Mouse (Mus musculus) heart, embryonic 11.5 days (tissue): Measurements from ENCODE around the gene Ppp1r12a. TPM values are rescaled to one million over a fixed set of nuclear protein-coding genes. Genes with fewer than 3 reads are reported as not detected.
"Not testable (repeated sequence)": the region's sequence is repeated elsewhere in the genome, so short reads cannot be mapped to it uniquely, and the experiment has no call there.

ENCODE experiments used
- ATAC-seq: fragments of 200-750 bp; cut with Nextera tagmentation; replicated peaks from 2 replicates; pipeline ENCODE4 v1.8.0; 2017; ENCODE audit warnings: moderate library complexity; ENCODE audit not compliant: insufficient number of reproducible peaks, low FRiP score, low TSS enrichment
- H3K27ac ChIP-seq: fragments of 300-500 bp; sonication (generic); 2 replicates; pipeline ENCODE4 v1.5.1; 2014; ENCODE audit warnings: mild to moderate bottlenecking, low read depth, low read length
- H3K27me3 ChIP-seq: fragments of 300-500 bp; sonication (generic); 2 replicates; pipeline ENCODE4 v1.6.1; 2014; ENCODE audit warnings: mild to moderate bottlenecking, low read length, mixed read lengths; ENCODE audit not compliant: control insufficient read depth, insufficient read depth
- H3K36me3 ChIP-seq: fragments of 300-500 bp; sonication (generic); 2 replicates; pipeline ENCODE4 v1.6.1; 2014; ENCODE audit warnings: mild to moderate bottlenecking, low read length, moderate library complexity, mixed read lengths; ENCODE audit not compliant: control insufficient read depth, insufficient read depth
- H3K4me1 ChIP-seq: fragments of 300-500 bp; sonication (generic); 2 replicates; pipeline ENCODE4 v1.6.1; 2014; ENCODE audit warnings: low read length; ENCODE audit not compliant: control insufficient read depth, insufficient read depth
- H3K4me2 ChIP-seq: fragments of 300-500 bp; sonication (generic); 2 replicates; pipeline ENCODE4 v1.6.1; 2014; ENCODE audit warnings: mild to moderate bottlenecking, moderate library complexity
- H3K4me3 ChIP-seq: fragments of 300-500 bp; sonication (generic); 2 replicates; pipeline ENCODE4 v1.5.1; 2014; ENCODE audit warnings: low read depth, low read length
- H3K9ac ChIP-seq: fragments of 300-500 bp; sonication (generic); 2 replicates; pipeline ENCODE4 v1.6.1; 2014; ENCODE audit warnings: mild to moderate bottlenecking, low read depth, low read length, moderate library complexity
- H3K9me3 ChIP-seq: fragments of 300-500 bp; sonication (generic); replicated peaks from 2 replicates; pipeline ENCODE4 v1.6.1; 2016; ENCODE audit warnings: low read length; ENCODE audit not compliant: control insufficient read depth
- WGBS: fragments of 180-500 bp; shearing (Covaris S2); extraction: QIAGEN DNeasy Blood & Tissue Kit; methylation state at CpG from one replicate; pipeline ENCODE4 v1.1.7; 2014; ENCODE audit not compliant: insufficient replicate concordance; 5-methylcytosine and 5-hydroxymethylcytosine counted together
- polyA plus RNA-seq: library from polyadenylated mRNA; unstranded; fragments of >200 nt; fragmentation: Nextera tagmentation; extraction: Ambion mirVana; gene quantifications from 2 replicates; pipeline ENCODE4 v1.2.1, GENCODE M21; 2014

Gene Ppp1r12a
- polyA plus RNA-seq, 1 experiment from 2014 or later, result 120 TPM

- H3K27ac ChIP-seq, result no peak overlapping the region
- H3K4me1 ChIP-seq, result peaks cover 5% of the 10 kb centered on the region
- H3K9ac ChIP-seq, result no peak overlapping the region
- peaks cover 13% of the 10 kb centered on the region for H3K36me3 ChIP-seq
- WGBS, result 64% methylated on average over 2 of the region's 2 CpGs
- ATAC-seq, result no peak
- no peaks in the 10 kb centered on the region for H3K9me3 ChIP-seq
- no peak overlapping the region for H3K4me3 ChIP-seq
- H3K4me2 ChIP-seq, result no peak overlapping the region
- no peaks in the 10 kb centered on the region for H3K27me3 ChIP-seq
These were observed 89.2 kb downstream of the Ppp1r12a start for GRCm38 (mm10) chr10:108251181-108251580.

DNA sequence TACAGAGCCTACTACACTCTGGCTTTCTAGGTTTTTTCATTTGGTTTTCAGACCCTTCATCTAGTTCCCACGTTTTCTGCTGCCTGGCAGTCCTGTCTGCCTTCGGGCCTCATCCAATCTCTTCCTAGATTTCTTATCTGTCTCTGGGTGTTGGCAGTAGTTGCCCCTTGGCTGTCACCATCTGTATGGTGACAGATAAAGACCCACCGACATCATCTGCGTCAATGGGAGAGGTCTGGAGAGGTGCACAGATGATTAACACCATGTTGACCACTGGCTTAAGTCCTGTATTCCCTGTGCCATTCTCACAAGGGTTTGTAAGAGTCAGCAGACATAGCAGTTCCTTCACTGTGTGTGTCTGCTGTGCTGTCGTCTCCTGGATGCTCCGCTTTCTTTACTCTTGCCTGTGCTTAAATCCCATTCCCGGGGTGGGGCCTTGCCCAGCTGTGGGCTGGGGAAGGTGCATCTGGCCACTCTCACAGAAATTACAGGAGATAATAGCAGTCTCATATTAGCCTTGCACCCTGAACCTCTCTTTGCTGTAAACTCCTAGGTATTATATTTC is 93.9 kb downstream of the Ppp1r12a start:
- Histone ChIP-seq H3K4me3 (no peak overlapping the region), H3K27ac (peak overlapping the region; percentile 22; the same call in 1 of the 2 replicates), H3K9me3 (no peaks in the 10 kb centered on the region), H3K4me1 (peaks cover 5% of the 10 kb centered on the region), H3K4me2 (no peak overlapping the region), H3K27me3 (no peaks in the 10 kb centered on the region), H3K36me3 (peaks cover 10% of the 10 kb centered on the region), H3K9ac (no peak overlapping the region)
- no peak for ATAC-seq
- WGBS, result 38% methylated on average over 7 of the region's 7 CpGs

DNA sequence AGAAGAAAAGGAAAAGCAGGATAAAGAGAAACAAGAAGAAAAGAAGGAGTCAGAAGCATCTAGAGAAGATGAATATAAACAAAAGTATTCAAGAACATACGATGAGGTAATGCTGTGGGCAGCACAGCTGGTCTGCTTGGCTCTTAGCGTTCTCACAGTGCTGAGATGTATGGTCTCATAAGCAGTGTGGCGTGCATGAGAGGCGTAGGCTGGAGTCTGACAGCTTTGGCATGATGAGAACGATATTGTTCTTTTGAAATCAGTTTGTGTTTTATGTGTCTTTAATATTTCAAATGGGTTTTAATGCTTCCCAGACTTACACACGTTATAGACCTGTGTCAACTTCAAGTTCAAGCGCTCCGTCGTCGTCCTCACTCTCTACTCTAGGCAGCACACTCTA is 98.9 kb downstream of the Ppp1r12a start:
- no peak for ATAC-seq
- peaks cover 2% of the 10 kb centered on the region for H3K4me1 ChIP-seq
- H3K27ac ChIP-seq, result no peak overlapping the region
- no peaks in the 10 kb centered on the region for H3K9me3 ChIP-seq
- no peak overlapping the region for H3K9ac ChIP-seq
- WGBS, result 93% methylated on average over 10 of the region's 10 CpGs
- H3K4me3 ChIP-seq, result no peak overlapping the region
- H3K27me3 ChIP-seq, result no peaks in the 10 kb centered on the region
- H3K4me2 ChIP-seq, result no peak overlapping the region
- H3K36me3 ChIP-seq, result peaks cover 18% of the 10 kb centered on the region

- WGBS, result 91% methylated on average over 27 of the region's 27 CpGs
- H3K27ac ChIP-seq, result no peak overlapping the region
- no peak overlapping the region for H3K9ac ChIP-seq
- ATAC-seq, result no peak
- H3K4me2 ChIP-seq, result no peak overlapping the region
- no peaks in the 10 kb centered on the region for H3K4me1 ChIP-seq
- H3K9me3 ChIP-seq, result no peaks in the 10 kb centered on the region
- H3K36me3 ChIP-seq, result peaks cover 21% of the 10 kb centered on the region
- H3K4me3 ChIP-seq, result no peak overlapping the region
- H3K27me3 ChIP-seq, result no peaks in the 10 kb centered on the region
These were observed 102.6 kb downstream of the Ppp1r12a start for GRCm38 (mm10) chr10:108264641-108265040.

DNA sequence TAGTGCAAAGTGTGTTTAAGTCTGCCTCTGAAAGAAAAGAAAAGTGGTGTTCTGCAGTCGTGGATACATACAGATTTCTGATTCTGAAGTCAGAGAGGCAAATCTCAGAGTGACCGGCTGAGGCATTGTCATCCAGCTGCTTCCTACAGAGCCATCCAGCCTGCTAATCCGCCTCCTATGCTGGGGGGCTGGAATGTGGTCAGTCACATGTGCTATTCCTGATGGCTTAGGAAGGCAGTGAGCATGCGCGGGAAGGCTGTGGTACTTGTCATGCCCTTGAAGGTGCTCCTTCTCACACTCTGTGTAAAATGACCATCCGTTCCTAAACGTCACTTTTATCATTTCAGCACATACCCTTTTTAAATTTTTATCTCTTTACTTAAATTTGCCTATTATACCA is 109.2 kb downstream of the Ppp1r12a start:
- no peaks in the 10 kb centered on the region for H3K9me3 ChIP-seq
- no peak overlapping the region for H3K9ac ChIP-seq
- no peak for ATAC-seq
- no peaks in the 10 kb centered on the region for H3K4me1 ChIP-seq
- H3K4me3 ChIP-seq, result no peak overlapping the region
- 67% methylated on average over 7 of the region's 7 CpGs for WGBS
- peaks cover 18% of the 10 kb centered on the region for H3K36me3 ChIP-seq
- H3K27ac ChIP-seq, result no peak overlapping the region
- H3K27me3 ChIP-seq, result no peaks in the 10 kb centered on the region
- no peak overlapping the region for H3K4me2 ChIP-seq

GRCm38 (mm10) chr10:108276678-108277077 is 114.7 kb downstream of the Ppp1r12a start:
- H3K4me2 ChIP-seq, result no peak overlapping the region
- no peak overlapping the region for H3K9ac ChIP-seq
- no peaks in the 10 kb centered on the region for H3K27me3 ChIP-seq
- H3K9me3 ChIP-seq, result no peaks in the 10 kb centered on the region
- WGBS, result 91% methylated on average over 6 of the region's 6 CpGs
- H3K36me3 ChIP-seq, result peaks cover 9% of the 10 kb centered on the region
- H3K4me1 ChIP-seq, result peaks cover 6% of the 10 kb centered on the region; the same call in 1 of the 2 replicates
- peak overlapping the region; percentile 64 for H3K27ac ChIP-seq
- ATAC-seq, result no peak
- H3K4me3 ChIP-seq, result no peak overlapping the region

GRCm38 (mm10) chr10:108277198-108277597 is 115.2 kb downstream of the Ppp1r12a start:
- H3K4me1 ChIP-seq, result peaks cover 9% of the 10 kb centered on the region
- ATAC-seq, result no peak
- no peak overlapping the region for H3K4me2 ChIP-seq
- H3K27me3 ChIP-seq, result no peaks in the 10 kb centered on the region
- no peaks in the 10 kb centered on the region for H3K9me3 ChIP-seq
- peak overlapping the region; percentile 64 for H3K27ac ChIP-seq
- no peak overlapping the region for H3K4me3 ChIP-seq
- peaks cover 6% of the 10 kb centered on the region for H3K36me3 ChIP-seq
- WGBS, result 52% methylated on average over 7 of the region's 7 CpGs
- H3K9ac ChIP-seq, result 0 out of 2 replicates have a peak overlapping the region, but pooled peaks have one; percentile 34

GRCm38 (mm10) chr10:108281099-108281498 is 119.1 kb downstream of the Ppp1r12a start:
- H3K9me3 ChIP-seq, H3K36me3 ChIP-seq, H3K4me2 ChIP-seq, H3K27me3 ChIP-seq, H3K4me3 ChIP-seq, H3K9ac ChIP-seq, ATAC-seq, H3K27ac ChIP-seq: not testable (repeated sequence)
- peaks cover 11% of the 10 kb centered on the region for H3K4me1 ChIP-seq
- 94% methylated on average over 2 of the region's 5 CpGs for WGBS

DNA sequence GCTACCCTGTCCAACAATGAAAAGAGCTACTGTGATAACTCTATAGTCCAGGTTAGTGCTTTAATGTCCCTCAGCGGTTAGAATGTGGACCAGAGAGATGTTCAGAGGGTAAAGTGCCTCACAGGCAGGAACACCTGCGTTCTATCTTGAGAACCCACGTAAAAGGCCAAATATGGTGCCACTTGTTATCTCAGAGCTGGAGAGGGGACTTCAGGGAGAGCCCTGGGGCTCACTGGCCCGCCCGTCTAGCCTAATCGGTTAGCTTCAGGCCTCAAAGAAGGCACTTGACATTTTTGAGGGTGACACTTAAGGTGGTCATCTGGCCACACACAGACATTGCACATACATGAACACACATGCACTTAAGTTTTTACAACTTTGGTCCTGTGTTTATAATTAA is 120.4 kb downstream of the Ppp1r12a start:
- 58% methylated on average over 6 of the region's 6 CpGs for WGBS
- H3K36me3 ChIP-seq, result peaks cover 4% of the 10 kb centered on the region
- 0 out of 2 replicates have a peak, but pooled peaks have one; percentile 36 for ATAC-seq

More for the DNA sequence above, 120.4 kb downstream of the Ppp1r12a start:
- no peak overlapping the region for H3K4me2 ChIP-seq
- H3K27ac ChIP-seq, result no peak overlapping the region
- no peaks in the 10 kb centered on the region for H3K9me3 ChIP-seq
- H3K27me3 ChIP-seq, result no peaks in the 10 kb centered on the region
- peaks cover 6% of the 10 kb centered on the region for H3K4me1 ChIP-seq
- H3K9ac ChIP-seq, result no peak overlapping the region
- H3K4me3 ChIP-seq, result no peak overlapping the region
